24 mouse cellular contexts compared by ENCODE assay signal in genomic region chr1:165652507-165652906, GRCm38 (mm10). TPM values are rescaled to one million over a fixed set of nuclear protein-coding genes. Genes with fewer than 3 reads are reported as not detected.
DNase-seq lines count a peak whose midpoint lies in the region; ATAC-seq and TF ChIP-seq lines count a peak whose summit lies in the region.
"Had no signal": no experiment of that assay in that cellular context is flagged by ENCODE, and none has a peak within 500 bp of the region (broad histone marks: within the 10 kb centered on the region; RNA-seq: fewer than 3 reads in every experiment).

No protein-coding gene starts in this region.

- 65% methylated on average over 2 of the region's 2 CpGs for WGBS in heart, embryonic 12.5 days
- 65% methylated on average over 2 of the region's 2 CpGs for WGBS in kidney, adult 2 months

- peak overlapping the region; percentile 17 for H3K27ac ChIP-seq in heart, embryonic 12.5 days (ENCODE audit: poor library complexity, severe bottlenecking)
- H3K27ac ChIP-seq in kidney, adult 2 months (ENCODE audit: insufficient read depth, low read depth, low read length) = no peak overlapping the region
- peak overlapping the region; percentile 49 for H3K27ac ChIP-seq in ES-Bruce4 (ENCODE audit: insufficient read depth, low read length)
- H3K27ac ChIP-seq: embryonic facial prominence, embryonic 12.5 days; hindbrain, embryonic 13.5 days; limb, embryonic 12.5 days; midbrain, embryonic 13.5 days had no signal

- H3K9ac ChIP-seq in heart, embryonic 12.5 days = no peak overlapping the region
- H3K9ac ChIP-seq in ES-Bruce4 (ENCODE audit: low read depth, poor library complexity, severe bottlenecking) = no peak overlapping the region
- H3K9ac ChIP-seq: embryonic facial prominence, embryonic 12.5 days; forebrain, postnatal 0 days; hindbrain, embryonic 13.5 days; limb, embryonic 12.5 days; midbrain, embryonic 13.5 days had no signal

- peaks cover 36% of the 10 kb centered on the region for H3K4me1 ChIP-seq in heart, embryonic 12.5 days (replicated peaks)
- H3K4me1 ChIP-seq in kidney, adult 2 months (ENCODE audit: control insufficient read depth, insufficient read depth, low read length) = no peaks in the 10 kb centered on the region
- H3K4me1 ChIP-seq in ES-Bruce4 (ENCODE audit: control insufficient read depth, insufficient read depth, low read length) = peaks cover 1% of the 10 kb centered on the region
- H3K4me1 ChIP-seq: embryonic facial prominence, embryonic 12.5 days; limb, embryonic 12.5 days; midbrain, embryonic 13.5 days had no signal

- TF ChIP-seq CTCF in kidney, adult 2 months (conservative IDR thresholded peaks at IDR 0.05; ENCODE audit: insufficient read depth, insufficient read length, low read depth, low read length) = no peak
- no peak for TF ChIP-seq CTCF in ES-Bruce4 (IDR thresholded peaks at IDR 0.05; ENCODE audit: low read depth, low read length)

- no peak for ATAC-seq in heart, embryonic 12.5 days (ENCODE audit: insufficient number of reproducible peaks, low FRiP score)
- ATAC-seq: forebrain, postnatal 0 days; midbrain, embryonic 13.5 days had no signal

- no peak overlapping the region for H3K4me3 ChIP-seq in heart, embryonic 12.5 days
- no peak overlapping the region for H3K4me3 ChIP-seq in kidney, adult 2 months (ENCODE audit: insufficient read depth, low read depth, low read length)
- no peak overlapping the region for H3K4me3 ChIP-seq in ES-Bruce4 (ENCODE audit: low read depth, low read length)
- H3K4me3 ChIP-seq: embryonic facial prominence, embryonic 12.5 days; hindbrain, embryonic 13.5 days; limb, embryonic 12.5 days; megakaryocyte, embryonic 14.5 days; midbrain, embryonic 13.5 days had no signal

- no peaks in the 10 kb centered on the region for H3K9me3 ChIP-seq in heart, embryonic 12.5 days (replicated peaks)
- H3K9me3 ChIP-seq in ES-Bruce4 (replicated peaks; ENCODE audit: control insufficient read depth, insufficient read depth, low read length, poor library complexity, severe bottlenecking) = no peaks in the 10 kb centered on the region
- H3K9me3 ChIP-seq: embryonic facial prominence, embryonic 12.5 days; hindbrain, embryonic 13.5 days; limb, embryonic 12.5 days; midbrain, embryonic 13.5 days had no signal

- H3K4me2 ChIP-seq in heart, embryonic 12.5 days = no peak overlapping the region
- H3K4me2 ChIP-seq: embryonic facial prominence, embryonic 12.5 days; hindbrain, embryonic 13.5 days; limb, embryonic 12.5 days; liver, embryonic 11.5 days; midbrain, embryonic 13.5 days had no signal

- H3K27me3 ChIP-seq in heart, embryonic 12.5 days (replicated peaks) = no peaks in the 10 kb centered on the region
- no peaks in the 10 kb centered on the region for H3K27me3 ChIP-seq in kidney, adult 2 months (replicated peaks; ENCODE audit: control insufficient read depth, insufficient read depth, low read length)
- no peaks in the 10 kb centered on the region for H3K27me3 ChIP-seq in ES-Bruce4 (ENCODE audit: control insufficient read depth, insufficient read depth, low read length, poor library complexity, severe bottlenecking)
- H3K27me3 ChIP-seq: CH12.LX; embryonic facial prominence, embryonic 12.5 days; hindbrain, embryonic 13.5 days; limb, embryonic 12.5 days; midbrain, embryonic 13.5 days had no signal

- no peak for DNase-seq in heart, adult 18-20 months
- DNase-seq in kidney, adult 2 months = peak; percentile 58
- no peak for DNase-seq in kidney, postnatal 14 days
- DNase-seq in R1 (ENCODE audit: low read depth, low spot score) = peak; percentile 96
- no peak for DNase-seq in right cerebral cortex, postnatal 25 days
- DNase-seq: B cell, adult 2 months; cerebellum, adult 2 months; cerebellum, postnatal 25 days; forebrain, postnatal 0 days; gastrocnemius, postnatal 36 days; kidney, postnatal 4 days; lung, adult 2 months; lung, postnatal 36 days had no signal

- no peak for TF ChIP-seq POLR2A in kidney, adult 2 months (IDR thresholded peaks at IDR 0.05; ENCODE audit: low read depth, low read length)
- TF ChIP-seq POLR2A in ES-Bruce4 (IDR thresholded peaks at IDR 0.05; ENCODE audit: insufficient read depth, low read length) = no peak

- 0 out of 2 replicates have a peak, but pooled peaks have one; percentile 38 for TF ChIP-seq EP300 in ES-Bruce4 (IDR thresholded peaks at IDR 0.05; ENCODE audit: insufficient read depth, low read depth, low read length)

- peaks cover 90% of the 10 kb centered on the region for H3K36me3 ChIP-seq in heart, embryonic 12.5 days
- H3K36me3 ChIP-seq in kidney, adult 2 months (ENCODE audit: control insufficient read depth, insufficient read depth, low read length) = no peaks in the 10 kb centered on the region
- H3K36me3 ChIP-seq in ES-Bruce4 (ENCODE audit: control insufficient read depth, insufficient read depth, low read length, poor library complexity, severe bottlenecking) = no peaks in the 10 kb centered on the region
- H3K36me3 ChIP-seq: hindbrain, embryonic 13.5 days; midbrain, embryonic 13.5 days had no signal

RNA-seq across cellular contexts. Expression of gene Mpzl1, which starts 18.2 kb away (rescaled TPM):
- polyA plus RNA-seq in heart, embryonic 12.5 days (2016; fragmentation: Nextera tagmentation; extraction: Ambion mirVana) = 126 and 135 TPM in 2 replicates
- 10 to 100 TPM; 12.8 to 13.2 TPM for total RNA-seq in heart, adult 18-20 months (2021)
- polyA plus RNA-seq in kidney, adult 2 months (2012; rRNA removed) = 38.6 and 42.0 TPM in 2 replicates
- polyA plus RNA-seq in ES-Bruce4 (2011; ENCODE audit: insufficient read depth, insufficient read length, low read depth, missing spikeins) = 119 and 122 TPM in 2 replicates
- total RNA-seq: monocyte, adult 5-6 weeks; neutrophil, adult 5-6 weeks had no signal

RNA-seq across cellular contexts. Expression of gene Rcsd1, which starts 57.0 kb away (rescaled TPM):
- polyA plus RNA-seq in heart, embryonic 12.5 days (2016; fragmentation: Nextera tagmentation; extraction: Ambion mirVana) = 113 and 122 TPM in 2 replicates
- total RNA-seq in heart, adult 18-20 months (2021) = 10 to 100 TPM; 66.6 to 67.6 TPM
- polyA plus RNA-seq in kidney, adult 2 months (2012; rRNA removed) = 11.7 and 15.6 TPM in 2 replicates
- polyA plus RNA-seq in ES-Bruce4 (2011; ENCODE audit: insufficient read depth, insufficient read length, low read depth, missing spikeins) = 2.0 and 2.7 TPM in 2 replicates

Comparison
In these comparisons a context has a peak if more than half of its experiments do, and no peak if none do; other contexts are left out.
1. DNase-seq: peak in kidney, adult 2 months (single experiment) and R1 (single experiment); none in heart, adult 18-20 months (0 of 2), kidney, postnatal 14 days (single experiment) and right cerebral cortex, postnatal 25 days (single experiment).